Mouse (Mus musculus) kidney, postnatal 0 days (tissue): ENCODE results near the gene Usp12. TPM values are rescaled to one million over a fixed set of nuclear protein-coding genes. Genes with fewer than 3 reads are reported as not detected.
A peak's percentile ranks its signal among the peaks of the same experiment; 100 is the strongest.

ENCODE experiments used
- ATAC-seq: fragments of 200-750 bp; cut with Nextera tagmentation; replicated peaks from 2 replicates; pipeline ENCODE4 v1.8.0; 2017; ENCODE audit warnings: low read depth, moderate number of reproducible peaks, moderate TSS enrichment, moderate library complexity; ENCODE audit not compliant: low FRiP score
- DNase-seq: peaks from one replicate; pipeline ENCODE4 v3.0.0-alpha.2; 2016; ENCODE audit warnings: low spot score
- H3K27ac ChIP-seq: fragments of 300-500 bp; sonication (generic); 2 replicates; pipeline ENCODE4 v1.5.1; 2014; ENCODE audit warnings: mild to moderate bottlenecking
- H3K27me3 ChIP-seq: fragments of 300-500 bp; sonication (generic); 2 replicates; pipeline ENCODE4 v1.6.1; 2014; ENCODE audit warnings: low read length, mixed read lengths; ENCODE audit not compliant: insufficient read depth
- H3K36me3 ChIP-seq: fragments of 300-500 bp; sonication (generic); 2 replicates; pipeline ENCODE4 v1.6.1; 2014; ENCODE audit warnings: low read length, mixed read lengths; ENCODE audit not compliant: insufficient read depth
- H3K4me1 ChIP-seq: fragments of 300-500 bp; sonication (generic); replicated peaks from 2 replicates; pipeline ENCODE4 v1.6.1; 2014; ENCODE audit warnings: antibody characterized with exemption, low read length, mixed read lengths; ENCODE audit not compliant: insufficient read depth
- H3K4me2 ChIP-seq: fragments of 300-500 bp; sonication (generic); 2 replicates; pipeline ENCODE4 v1.6.1; 2014; ENCODE audit warnings: mild to moderate bottlenecking, low read length, moderate library complexity, mixed read lengths
- H3K4me3 ChIP-seq: fragments of 300-500 bp; sonication (generic); replicated peaks from 2 replicates; pipeline ENCODE4 v1.5.1; 2014; ENCODE audit warnings: low read depth, low read length
- H3K9ac ChIP-seq: fragments of 300-500 bp; sonication (generic); 2 replicates; pipeline ENCODE4 v1.6.1; 2014; ENCODE audit warnings: low read depth, low read length
- H3K9me3 ChIP-seq: fragments of 300-500 bp; sonication (generic); replicated peaks from 2 replicates; pipeline ENCODE4 v1.6.1; 2016; ENCODE audit warnings: low read length, inconsistent platforms, mixed read lengths
- CTCF ChIP-seq: IDR thresholded peaks from 2 replicates; pipeline ENCODE4 v1.5.1; 2016; ENCODE audit warnings: antibody characterized with exemption, low read depth, mild to moderate bottlenecking, moderate library complexity
- WGBS: fragments of 180-500 bp; shearing (Covaris S2); extraction: QIAGEN DNeasy Blood & Tissue Kit; methylation state at CpG from one replicate; pipeline ENCODE4 v1.1.7; 2014; 5-methylcytosine and 5-hydroxymethylcytosine counted together
- polyA plus RNA-seq: library from polyadenylated mRNA; unstranded; fragments of >200 nt; fragmentation: Nextera tagmentation; extraction: Ambion mirVana; gene quantifications from 2 replicates; pipeline ENCODE4 v1.2.1, GENCODE M21; 2015

Usp12 gene
- polyA plus RNA-seq, 1 experiment from 2014 or later = 18.7 TPM

- Histone ChIP-seq H3K9me3 (no peaks in the 10 kb centered on the region), H3K4me3 (no peak overlapping the region), H3K4me2 (no peak overlapping the region), H3K4me1 (no peaks in the 10 kb centered on the region), H3K36me3 (no peaks in the 10 kb centered on the region), H3K9ac (no peak overlapping the region), H3K27ac (no peak overlapping the region), H3K27me3 (no peaks in the 10 kb centered on the region)
- TF ChIP-seq CTCF = no peak
- no peak for DNase-seq
- no peak for ATAC-seq
- WGBS = 89% methylated on average over 5 of the region's 5 CpGs
Measured at GRCm38 (mm10) chr5:146812866-146813265, 18.1 kb upstream of the Usp12 start.

- no peak for TF ChIP-seq CTCF
Measured at GRCm38 (mm10) chr5:146809951-146810350, 15.1 kb upstream of the Usp12 start.

GRCm38 (mm10) chr5:146806004-146806430, 11.2 kb upstream of the Usp12 start:
- Histone ChIP-seq H3K4me3 (no peak overlapping the region), H3K4me1 (no peaks in the 10 kb centered on the region), H3K27me3 (no peaks in the 10 kb centered on the region), H3K9me3 (no peaks in the 10 kb centered on the region), H3K36me3 (no peaks in the 10 kb centered on the region), H3K27ac (no peak overlapping the region), H3K4me2 (no peak overlapping the region), H3K9ac (no peak overlapping the region)
- WGBS = 44% methylated on average over 8 of the region's 8 CpGs
- ATAC-seq (no peak), DNase-seq (no peak)
- TF ChIP-seq CTCF = no peak

More at GRCm38 (mm10) chr5:146809951-146810350, 15.1 kb upstream of the Usp12 start:
- no peaks in the 10 kb centered on the region for H3K27me3 ChIP-seq
- no peak overlapping the region for H3K4me3 ChIP-seq
- no peak overlapping the region for H3K9ac ChIP-seq
- no peak overlapping the region for H3K27ac ChIP-seq
- no peak overlapping the region for H3K4me2 ChIP-seq
- 66% methylated on average over 5 of the region's 5 CpGs for WGBS
- no peaks in the 10 kb centered on the region for H3K9me3 ChIP-seq
- H3K36me3 ChIP-seq = no peaks in the 10 kb centered on the region
- no peaks in the 10 kb centered on the region for H3K4me1 ChIP-seq
- ATAC-seq = no peak
- no peak for DNase-seq

- Histone ChIP-seq H3K27ac (no peak overlapping the region), H3K4me3 (no peak overlapping the region), H3K36me3 (no peaks in the 10 kb centered on the region), H3K27me3 (no peaks in the 10 kb centered on the region), H3K4me2 (no peak overlapping the region), H3K9me3 (no peaks in the 10 kb centered on the region), H3K4me1 (no peaks in the 10 kb centered on the region; the same call in 1 of the 2 replicates), H3K9ac (no peak overlapping the region)
- no peak for ATAC-seq
- 50% methylated on average over 9 of the region's 9 CpGs for WGBS
- DNase-seq = no peak
- no peak for TF ChIP-seq CTCF
Measured at GRCm38 (mm10) chr5:146798031-146798430, 3.2 kb upstream of the Usp12 start.

GRCm38 (mm10) chr5:146795728-146796127, 922 bp upstream of the Usp12 start:
- H3K27ac ChIP-seq = no peak overlapping the region
- H3K4me3 ChIP-seq = no peak overlapping the region
- WGBS = 79% methylated on average over 13 of the region's 13 CpGs
- no peaks in the 10 kb centered on the region for H3K27me3 ChIP-seq
- peaks cover 15% of the 10 kb centered on the region; the same call in 1 of the 2 replicates for H3K4me1 ChIP-seq
- ATAC-seq = no peak
- no peak overlapping the region for H3K4me2 ChIP-seq
- TF ChIP-seq CTCF = no peak
- H3K9me3 ChIP-seq = no peaks in the 10 kb centered on the region
- H3K36me3 ChIP-seq = no peaks in the 10 kb centered on the region
- no peak overlapping the region for H3K9ac ChIP-seq
- no peak for DNase-seq

GRCm38 (mm10) chr5:146794084-146794852, 538 bp downstream of the Usp12 start:
- Histone ChIP-seq H3K9ac (peak overlapping the region; percentile 96), H3K36me3 (no peaks in the 10 kb centered on the region), H3K9me3 (no peaks in the 10 kb centered on the region), H3K4me2 (peak overlapping the region; percentile 82), H3K4me1 (peaks cover 28% of the 10 kb centered on the region), H3K4me3 (peak overlapping the region; percentile 95), H3K27ac (peak overlapping the region; percentile 93), H3K27me3 (no peaks in the 10 kb centered on the region)
- DNase-seq (peak; percentile 43), ATAC-seq (peak; percentile 51)
- WGBS = 1% methylated on average over 60 of the region's 83 CpGs
- TF ChIP-seq CTCF = no peak
